8 mouse cellular contexts compared by ENCODE assay signal in the genomic region with DNA sequence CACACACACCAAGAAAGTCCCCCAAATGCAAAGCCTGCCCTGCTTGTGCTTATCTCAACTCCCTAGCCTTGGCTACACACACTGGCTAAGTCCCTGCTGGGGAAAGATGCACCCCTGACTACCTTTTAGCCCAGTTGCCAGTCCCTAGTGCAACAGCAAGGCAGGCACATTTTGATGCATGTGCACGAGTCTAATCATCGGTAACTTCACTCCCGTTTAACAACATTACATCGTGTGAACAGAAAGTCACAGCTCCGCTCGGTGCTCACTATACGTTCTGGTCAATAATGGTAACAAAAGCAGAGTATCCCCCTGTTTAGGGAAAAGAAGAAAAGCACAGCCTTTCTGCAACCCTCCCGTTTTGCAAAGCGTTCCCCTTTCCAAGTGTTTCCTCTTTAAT. TPM values are rescaled to one million over a fixed set of nuclear protein-coding genes. Genes with fewer than 3 reads are reported as not detected.
DNase-seq lines count a peak whose midpoint lies in the region; ATAC-seq and TF ChIP-seq lines count a peak whose summit lies in the region.

No protein-coding gene starts in this region.

- no peaks in the 10 kb centered on the region for H3K36me3 ChIP-seq in embryonic facial prominence, embryonic 13.5 days
- no peaks in the 10 kb centered on the region for H3K36me3 ChIP-seq in intestine, embryonic 14.5 days (ENCODE audit: control insufficient read depth, insufficient read depth, low read length)
- no peaks in the 10 kb centered on the region for H3K36me3 ChIP-seq in neural tube, embryonic 12.5 days

- WGBS in embryonic facial prominence, embryonic 13.5 days, result under 1% methylated on average over 9 of the region's 9 CpGs
- WGBS in intestine, embryonic 14.5 days, result under 1% methylated on average over 9 of the region's 9 CpGs
- under 1% methylated on average over 9 of the region's 9 CpGs for WGBS in neural tube, embryonic 12.5 days

- ATAC-seq in embryonic facial prominence, embryonic 13.5 days (ENCODE audit: insufficient number of reproducible peaks, insufficient read depth, low FRiP score, low TSS enrichment, low read depth), result no peak
- ATAC-seq in intestine, embryonic 14.5 days (replicated peaks; ENCODE audit: low FRiP score, low TSS enrichment, low read depth), result no peak
- ATAC-seq in neural tube, embryonic 12.5 days (ENCODE audit: low FRiP score, low read depth), result peak; percentile 19

- peak overlapping the region; percentile 89 for H3K4me3 ChIP-seq in layer of hippocampus, adult 2 months
- H3K4me3 ChIP-seq in embryonic facial prominence, embryonic 13.5 days, result peak overlapping the region; percentile 64
- H3K4me3 ChIP-seq in intestine, embryonic 14.5 days (ENCODE audit: low read depth, low read length), result peak overlapping the region; percentile 64
- peak overlapping the region; percentile 56 for H3K4me3 ChIP-seq in neural tube, embryonic 12.5 days

- no peaks in the 10 kb centered on the region for H3K9me3 ChIP-seq in embryonic facial prominence, embryonic 13.5 days
- H3K9me3 ChIP-seq in intestine, embryonic 14.5 days (ENCODE audit: control insufficient read depth, low read length), result no peaks in the 10 kb centered on the region
- H3K9me3 ChIP-seq in neural tube, embryonic 12.5 days, result no peaks in the 10 kb centered on the region

- H3K4me1 ChIP-seq in embryonic facial prominence, embryonic 13.5 days, result peaks cover 26% of the 10 kb centered on the region
- no peaks in the 10 kb centered on the region; the same call in 1 of the 2 replicates for H3K4me1 ChIP-seq in intestine, embryonic 14.5 days (replicated peaks; ENCODE audit: control insufficient read depth, insufficient read depth, low read length)
- H3K4me1 ChIP-seq in neural tube, embryonic 12.5 days, result peaks cover 20% of the 10 kb centered on the region

- no peak for DNase-seq in layer of hippocampus, adult 2 months (ENCODE audit: low spot score in 2 of 2)
- no peak for DNase-seq in layer of hippocampus, postnatal 25 days (ENCODE audit: extremely low spot score in 1 of 2, low spot score in 1 of 2)
- DNase-seq in intestine, embryonic 14.5 days (ENCODE audit: low spot score), result no peak
- no peak for DNase-seq in right cerebral cortex, postnatal 4 days
- no peak for DNase-seq in frontal cortex, adult 2 months (ENCODE audit: extremely low spot score in 1 of 2, low spot score in 1 of 2)
- DNase-seq in frontal cortex, postnatal 36 days (ENCODE audit: low spot score in 2 of 2), result no peak

- H3K27me3 ChIP-seq in embryonic facial prominence, embryonic 13.5 days, result peaks cover 73% of the 10 kb centered on the region
- H3K27me3 ChIP-seq in intestine, embryonic 14.5 days (replicated peaks; ENCODE audit: control insufficient read depth, insufficient read depth, low read length), result peaks cover 52% of the 10 kb centered on the region
- peaks cover 38% of the 10 kb centered on the region for H3K27me3 ChIP-seq in neural tube, embryonic 12.5 days (replicated peaks)

- peak overlapping the region; percentile 88 for H3K4me2 ChIP-seq in embryonic facial prominence, embryonic 13.5 days
- peak overlapping the region; percentile 85 for H3K4me2 ChIP-seq in intestine, embryonic 14.5 days (ENCODE audit: low read length)
- H3K4me2 ChIP-seq in neural tube, embryonic 12.5 days (replicated peaks), result peak overlapping the region; percentile 83

- peak overlapping the region; percentile 93 for H3K27ac ChIP-seq in layer of hippocampus, adult 2 months
- H3K27ac ChIP-seq in embryonic facial prominence, embryonic 13.5 days, result no peak overlapping the region
- no peak overlapping the region for H3K27ac ChIP-seq in intestine, embryonic 14.5 days (ENCODE audit: low read depth)
- H3K27ac ChIP-seq in neural tube, embryonic 12.5 days, result no peak overlapping the region

- no peak for TF ChIP-seq CTCF in layer of hippocampus, adult 2 months (conservative IDR thresholded peaks at IDR 0.05)

- H3K9ac ChIP-seq in embryonic facial prominence, embryonic 13.5 days, result peak overlapping the region; percentile 73
- H3K9ac ChIP-seq in intestine, embryonic 14.5 days (ENCODE audit: low read length), result peak overlapping the region; percentile 32; the same call in 1 of the 2 replicates
- peak overlapping the region; percentile 59 for H3K9ac ChIP-seq in neural tube, embryonic 12.5 days

RNA-seq across cellular contexts. Expression of gene Kirrel3, which starts 2.6 kb away (rescaled TPM):
- total RNA-seq in layer of hippocampus, adult 2 months (2021), result 10 to 100 TPM; 55.6 to 57.5 TPM
- 10 to 100 TPM; 53.4 to 60.1 TPM for total RNA-seq in layer of hippocampus, postnatal 25 days (2021)
- polyA plus RNA-seq in embryonic facial prominence, embryonic 13.5 days (2015; fragmentation: Nextera tagmentation; extraction: Ambion mirVana), result 6.9 and 7.9 TPM in 2 replicates
- 3.2 and 4.5 TPM in 2 replicates for polyA plus RNA-seq in intestine, embryonic 14.5 days (2014; fragmentation: Nextera tagmentation; extraction: Ambion mirVana)
- polyA plus RNA-seq in neural tube, embryonic 12.5 days (2016; fragmentation: Nextera tagmentation; extraction: Ambion mirVana), result 11.7 and 12.7 TPM in 2 replicates
- polyA plus RNA-seq in frontal cortex, adult 2 months (2012; rRNA removed), result 38.4 and 39.3 TPM in 2 replicates
